Mouse (Mus musculus): ENCODE results near the gene Trim25.

- TF ChIP-seq CTCF (IDR thresholded peaks at IDR 0.05; ENCODE audit: borderline replicate concordance, insufficient read depth, low read depth, low read length) (no peak), POLR2A (IDR thresholded peaks at IDR 0.05; ENCODE audit: borderline replicate concordance, insufficient read depth, low read length) (no peak)
Observed at GRCm38 (mm10) chr11:89061362-89061761, 62.2 kb downstream of the Trim25 start.
